Mouse (Mus musculus): Measurements from ENCODE around the gene Nr2c2ap.

DNA sequence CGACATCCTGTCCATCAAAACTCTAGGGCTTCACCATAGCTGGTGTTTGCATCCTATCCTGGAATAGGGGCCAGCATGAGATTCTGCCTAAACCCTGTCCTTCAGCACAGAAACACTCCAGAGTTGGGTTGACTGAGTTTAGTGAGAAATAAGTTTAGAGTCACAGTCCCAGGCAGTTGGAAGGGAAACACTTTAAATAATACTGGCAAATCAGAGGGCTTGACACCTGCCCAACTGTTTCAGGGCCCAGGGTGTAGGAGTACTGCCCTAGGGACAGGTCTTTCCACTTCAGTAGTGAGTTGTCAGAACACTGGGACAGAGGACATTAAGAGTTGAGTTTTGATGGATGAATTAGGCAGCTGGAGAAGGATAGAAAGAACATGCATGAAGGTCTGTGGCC is 45.0 kb upstream of the Nr2c2ap start:
- TF ChIP-seq EP300 (IDR thresholded peaks at IDR 0.05; ENCODE audit: insufficient read depth, low read depth, low read length), result no peak
- no peak for TF ChIP-seq POLR2A (IDR thresholded peaks at IDR 0.05; ENCODE audit: insufficient read depth, low read depth, low read length)
- TF ChIP-seq CTCF (IDR thresholded peaks at IDR 0.05), result no peak
